Mouse (Mus musculus): Measurements from ENCODE around the gene Cckbr. TPM values are rescaled to one million over a fixed set of nuclear protein-coding genes. Genes with fewer than 3 reads are reported as not detected.
A peak's percentile ranks its signal among the peaks of the same experiment; 100 is the strongest.

Cckbr gene
- polyA plus RNA-seq, 1 experiment from 2014 or later: not detected

DNA sequence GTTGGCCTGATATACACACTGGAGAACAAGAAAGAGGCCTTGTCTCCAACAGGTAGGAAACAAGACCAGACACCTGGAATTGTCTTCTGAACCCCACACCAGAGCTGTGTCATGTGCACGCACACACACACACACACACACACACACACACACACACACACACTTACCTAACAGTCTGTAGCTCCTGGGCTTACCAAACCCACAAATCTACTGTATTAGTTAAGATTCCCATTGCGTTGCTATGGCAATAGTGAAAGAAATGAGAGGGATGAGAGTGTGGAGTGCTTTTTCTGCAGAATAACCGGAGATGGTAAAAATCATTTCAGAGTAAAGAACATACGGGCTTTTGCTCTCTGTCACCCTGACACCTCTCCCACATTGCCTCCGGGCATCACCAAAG is 7.4 kb upstream of the Cckbr start:
- Histone ChIP-seq H3K36me3 (ENCODE audit: control insufficient read depth, insufficient read depth, low read length) (no peaks in the 10 kb centered on the region), H3K27ac (replicated peaks in 1 of 2; ENCODE audit: control insufficient read depth in 1 of 2, insufficient read depth in 1 of 2, low read depth in 2 of 2, low read length in 2 of 2) (no peak overlapping the region), H3K4me2 (ENCODE audit: low read length) (no peak overlapping the region), H3K9ac (ENCODE audit: low read length) (no peak overlapping the region), H3K27me3 (ENCODE audit: control insufficient read depth, insufficient read depth, low read length) (no peaks in the 10 kb centered on the region), H3K4me1 (ENCODE audit: control insufficient read depth in 2 of 2, insufficient read depth in 2 of 2, low read length in 2 of 2) (no peaks in the 10 kb centered on the region), H3K9me3 (ENCODE audit: control insufficient read depth, low read length) (no peaks in the 10 kb centered on the region), H3K4me3 (ENCODE audit: control insufficient read depth in 1 of 2, insufficient read depth in 1 of 2, low read depth in 1 of 2, low read length in 2 of 2) (no peak overlapping the region)
- 83% methylated on average over 5 of the region's 5 CpGs for WGBS
- no peak for ATAC-seq (ENCODE audit: insufficient number of reproducible peaks, insufficient read depth, low FRiP score, low read depth)

DNA sequence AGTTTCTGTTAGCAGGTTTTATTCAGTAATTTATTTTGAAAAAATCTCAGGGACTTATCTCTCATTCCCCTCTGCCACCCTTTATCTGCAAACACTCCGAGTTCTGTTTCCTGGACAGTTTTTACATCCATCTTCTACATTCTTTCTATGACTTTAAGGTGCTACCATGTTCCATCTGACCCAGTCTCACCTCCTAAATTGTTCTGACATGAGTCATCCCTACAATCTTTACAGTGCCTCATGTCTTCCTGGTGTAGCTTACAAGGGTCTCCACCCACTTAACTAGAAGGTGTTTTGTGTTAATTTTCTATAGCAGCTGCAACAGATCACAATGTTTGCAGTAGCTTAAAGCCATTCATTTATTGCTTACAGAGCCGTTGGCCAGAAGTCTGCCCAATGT is 4.6 kb upstream of the Cckbr start:
- H3K4me2 ChIP-seq (ENCODE audit: low read length): no peak overlapping the region
- peaks cover 27% of the 10 kb centered on the region for H3K27me3 ChIP-seq (ENCODE audit: control insufficient read depth, insufficient read depth, low read length)
- H3K9ac ChIP-seq (ENCODE audit: low read length): no peak overlapping the region
- no peaks in the 10 kb centered on the region for H3K9me3 ChIP-seq (ENCODE audit: control insufficient read depth, low read length)
- H3K4me1 ChIP-seq (ENCODE audit: control insufficient read depth in 2 of 2, insufficient read depth in 2 of 2, low read length in 2 of 2): peaks cover 0 to 2% of the 10 kb centered on the region in 2 experiments; a peak in 3 of 4 replicates
- WGBS: 21% methylated on average over 2 of the region's 2 CpGs
- H3K27ac ChIP-seq (replicated peaks in 1 of 2; ENCODE audit: control insufficient read depth in 1 of 2, insufficient read depth in 1 of 2, low read depth in 2 of 2, low read length in 2 of 2): no peak overlapping the region
- ATAC-seq (ENCODE audit: insufficient number of reproducible peaks, insufficient read depth, low FRiP score, low read depth): no peak
- H3K4me3 ChIP-seq (ENCODE audit: control insufficient read depth in 1 of 2, insufficient read depth in 1 of 2, low read depth in 1 of 2, low read length in 2 of 2): no peak overlapping the region
- H3K36me3 ChIP-seq (ENCODE audit: control insufficient read depth, insufficient read depth, low read length): no peaks in the 10 kb centered on the region

DNA sequence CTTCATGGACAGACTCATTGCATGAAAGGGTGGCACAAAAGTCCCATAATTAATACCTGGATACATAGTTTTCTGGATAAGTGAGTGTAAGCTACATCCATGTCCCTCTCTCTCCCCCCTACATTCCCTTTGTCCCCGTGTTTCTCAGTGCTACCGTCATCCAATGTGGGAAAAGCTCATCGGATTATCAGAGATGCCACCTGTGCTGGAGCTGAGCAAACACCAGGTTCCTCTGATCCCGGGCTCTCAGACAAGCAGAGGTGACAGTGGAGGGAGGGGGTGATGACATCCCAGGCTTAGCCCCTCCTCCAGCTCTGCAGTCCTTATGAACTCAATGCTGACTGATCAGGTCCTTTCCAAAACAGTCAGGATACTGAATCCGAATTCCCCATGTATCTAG is 1.2 kb upstream of the Cckbr start:
- no peak overlapping the region for H3K27ac ChIP-seq (replicated peaks in 1 of 2; ENCODE audit: control insufficient read depth in 1 of 2, insufficient read depth in 1 of 2, low read depth in 2 of 2, low read length in 2 of 2)
- H3K27me3 ChIP-seq (ENCODE audit: control insufficient read depth, insufficient read depth, low read length): peaks cover 45% of the 10 kb centered on the region
- no peak for ATAC-seq (ENCODE audit: insufficient number of reproducible peaks, insufficient read depth, low FRiP score, low read depth)
- no peaks in the 10 kb centered on the region for H3K36me3 ChIP-seq (ENCODE audit: control insufficient read depth, insufficient read depth, low read length)
- H3K4me3 ChIP-seq (ENCODE audit: control insufficient read depth in 1 of 2, insufficient read depth in 1 of 2, low read depth in 1 of 2, low read length in 2 of 2): no peak overlapping the region
- no peak overlapping the region for H3K4me2 ChIP-seq (ENCODE audit: low read length)
- no peaks in the 10 kb centered on the region for H3K9me3 ChIP-seq (ENCODE audit: control insufficient read depth, low read length)
- no peak overlapping the region for H3K9ac ChIP-seq (ENCODE audit: low read length)
- H3K4me1 ChIP-seq (ENCODE audit: control insufficient read depth in 2 of 2, insufficient read depth in 2 of 2, low read length in 2 of 2): peaks cover 0 to 5% of the 10 kb centered on the region in 2 experiments; a peak in 3 of 4 replicates
- 19% methylated on average over 5 of the region's 5 CpGs for WGBS

DNA sequence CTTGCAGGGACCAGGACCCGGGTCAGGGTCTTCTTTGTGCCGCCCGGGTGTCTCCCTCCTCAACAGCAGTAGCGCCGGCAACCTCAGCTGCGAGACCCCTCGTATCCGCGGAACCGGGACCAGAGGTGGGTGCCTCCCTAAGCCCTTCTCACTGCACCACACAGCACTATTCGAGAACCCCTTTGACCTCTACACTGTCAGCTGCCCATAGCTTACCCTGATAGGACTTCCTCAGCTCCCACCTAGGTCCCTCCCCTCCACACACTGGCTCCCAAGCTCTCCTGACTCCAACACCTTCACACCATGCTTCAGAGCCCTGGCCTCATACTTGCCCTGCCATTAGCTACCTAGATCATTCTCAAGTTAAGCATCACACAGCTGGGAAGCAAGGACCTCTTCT is 520 bp downstream of the Cckbr start:
- ATAC-seq (ENCODE audit: insufficient number of reproducible peaks, insufficient read depth, low FRiP score, low read depth): no peak
- 12% methylated on average over 10 of the region's 11 CpGs for WGBS
- Histone ChIP-seq H3K4me2 (ENCODE audit: low read length) (peak overlapping the region; percentile 70), H3K4me1 (ENCODE audit: control insufficient read depth in 2 of 2, insufficient read depth in 2 of 2, low read length in 2 of 2) (peaks cover 0 to 5% of the 10 kb centered on the region in 2 experiments; a peak in 3 of 4 replicates), H3K27ac (replicated peaks in 1 of 2; ENCODE audit: control insufficient read depth in 1 of 2, insufficient read depth in 1 of 2, low read depth in 2 of 2, low read length in 2 of 2) (no peak overlapping the region), H3K36me3 (ENCODE audit: control insufficient read depth, insufficient read depth, low read length) (no peaks in the 10 kb centered on the region), H3K9me3 (ENCODE audit: control insufficient read depth, low read length) (no peaks in the 10 kb centered on the region), H3K9ac (ENCODE audit: low read length) (peak overlapping the region; percentile 54), H3K4me3 (ENCODE audit: control insufficient read depth in 1 of 2, insufficient read depth in 1 of 2, low read depth in 1 of 2, low read length in 2 of 2) (peak overlapping the region; percentile 35 to 38), H3K27me3 (ENCODE audit: control insufficient read depth, insufficient read depth, low read length) (peaks cover 45% of the 10 kb centered on the region)

DNA sequence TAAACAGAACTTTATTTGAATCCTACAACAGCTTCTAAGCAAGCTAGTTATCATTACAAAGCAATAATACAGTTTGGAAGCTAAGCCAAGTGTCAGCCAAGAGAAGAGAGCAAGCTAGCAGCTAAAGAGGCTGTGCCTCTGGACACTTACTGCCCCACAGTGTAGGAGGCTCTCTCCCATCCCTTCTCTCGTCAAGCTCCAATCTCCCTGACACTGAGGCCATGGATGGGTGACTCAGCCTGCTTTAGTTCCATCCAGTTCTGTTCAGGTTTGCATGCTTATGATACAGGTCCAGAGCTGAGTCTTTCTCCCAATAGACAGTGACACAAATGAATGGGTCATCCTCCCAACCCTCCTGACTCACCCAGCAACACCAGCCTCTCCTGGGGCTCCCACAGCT is 6.5 kb downstream of the Cckbr start:
- ATAC-seq (ENCODE audit: insufficient number of reproducible peaks, insufficient read depth, low FRiP score, low read depth): no peak
- H3K9ac ChIP-seq (ENCODE audit: low read length): no peak overlapping the region
- no peaks in the 10 kb centered on the region for H3K4me1 ChIP-seq (ENCODE audit: control insufficient read depth in 2 of 2, insufficient read depth in 2 of 2, low read length in 2 of 2)
- H3K4me3 ChIP-seq (ENCODE audit: control insufficient read depth in 1 of 2, insufficient read depth in 1 of 2, low read depth in 1 of 2, low read length in 2 of 2): no peak overlapping the region
- H3K4me2 ChIP-seq (ENCODE audit: low read length): no peak overlapping the region
- H3K9me3 ChIP-seq (ENCODE audit: control insufficient read depth, low read length): no peaks in the 10 kb centered on the region
- no peak overlapping the region for H3K27ac ChIP-seq (replicated peaks in 1 of 2; ENCODE audit: control insufficient read depth in 1 of 2, insufficient read depth in 1 of 2, low read depth in 2 of 2, low read length in 2 of 2)
- WGBS: 23% methylated on average over 1 of the region's 1 CpGs
- H3K27me3 ChIP-seq (ENCODE audit: control insufficient read depth, insufficient read depth, low read length): peaks cover 9% of the 10 kb centered on the region; the same call in 1 of the 2 replicates
- H3K36me3 ChIP-seq (ENCODE audit: control insufficient read depth, insufficient read depth, low read length): no peaks in the 10 kb centered on the region

DNA sequence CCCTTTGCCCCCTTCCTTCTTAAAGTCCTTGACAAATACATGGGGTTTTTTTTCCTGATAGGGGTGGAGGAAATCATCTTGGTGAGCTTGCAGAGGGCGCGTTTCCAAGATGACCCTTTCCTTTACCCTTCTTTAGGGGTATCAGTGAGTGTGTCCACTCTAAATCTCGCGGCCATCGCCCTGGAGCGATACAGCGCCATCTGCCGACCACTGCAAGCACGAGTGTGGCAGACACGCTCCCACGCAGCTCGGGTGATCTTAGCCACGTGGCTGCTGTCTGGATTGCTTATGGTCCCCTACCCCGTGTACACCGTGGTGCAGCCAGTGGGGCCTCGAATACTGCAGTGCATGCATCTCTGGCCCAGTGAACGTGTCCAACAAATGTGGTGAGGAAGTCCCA is 8.3 kb downstream of the Cckbr start:
- H3K27me3 ChIP-seq (ENCODE audit: control insufficient read depth, insufficient read depth, low read length): peaks cover 4% of the 10 kb centered on the region; the same call in 1 of the 2 replicates
- no peaks in the 10 kb centered on the region for H3K9me3 ChIP-seq (ENCODE audit: control insufficient read depth, low read length)
- no peaks in the 10 kb centered on the region for H3K36me3 ChIP-seq (ENCODE audit: control insufficient read depth, insufficient read depth, low read length)
- no peak overlapping the region for H3K4me3 ChIP-seq (ENCODE audit: control insufficient read depth in 1 of 2, insufficient read depth in 1 of 2, low read depth in 1 of 2, low read length in 2 of 2)
- no peak overlapping the region for H3K4me2 ChIP-seq (ENCODE audit: low read length)
- no peak overlapping the region for H3K9ac ChIP-seq (ENCODE audit: low read length)
- H3K27ac ChIP-seq (replicated peaks in 1 of 2; ENCODE audit: control insufficient read depth in 1 of 2, insufficient read depth in 1 of 2, low read depth in 2 of 2, low read length in 2 of 2): no peak overlapping the region
- peaks cover 7 to 8% of the 10 kb centered on the region in 2 experiments; a peak in 3 of 4 replicates for H3K4me1 ChIP-seq (ENCODE audit: control insufficient read depth in 2 of 2, insufficient read depth in 2 of 2, low read length in 2 of 2)
- whole genome bisulfite sequencing: 73% methylated on average over 16 of the region's 17 CpGs
- no peak for ATAC-seq (ENCODE audit: insufficient number of reproducible peaks, insufficient read depth, low FRiP score, low read depth)

DNA sequence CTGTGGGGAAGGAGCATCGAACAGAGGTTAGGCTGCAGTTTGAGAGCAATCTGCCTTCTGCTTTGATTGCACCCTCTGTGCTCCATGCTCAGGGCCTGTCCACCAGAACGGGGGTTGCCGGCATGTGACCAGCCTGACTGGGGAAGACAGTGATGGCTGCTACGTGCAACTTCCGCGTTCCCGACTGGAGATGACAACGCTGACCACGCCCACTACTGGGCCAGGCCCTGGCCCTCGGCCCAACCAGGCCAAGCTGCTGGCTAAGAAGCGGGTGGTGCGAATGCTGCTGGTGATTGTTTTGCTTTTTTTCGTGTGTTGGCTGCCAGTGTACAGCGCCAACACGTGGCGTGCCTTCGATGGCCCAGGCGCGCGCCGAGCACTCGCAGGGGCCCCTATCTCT is 9.3 kb downstream of the Cckbr start:
- H3K9me3 ChIP-seq (ENCODE audit: control insufficient read depth, low read length): no peaks in the 10 kb centered on the region
- no peak overlapping the region for H3K4me3 ChIP-seq (ENCODE audit: control insufficient read depth in 1 of 2, insufficient read depth in 1 of 2, low read depth in 1 of 2, low read length in 2 of 2)
- no peaks in the 10 kb centered on the region for H3K27me3 ChIP-seq (ENCODE audit: control insufficient read depth, insufficient read depth, low read length)
- peaks cover 7 to 8% of the 10 kb centered on the region in 2 experiments; a peak in 3 of 4 replicates for H3K4me1 ChIP-seq (ENCODE audit: control insufficient read depth in 2 of 2, insufficient read depth in 2 of 2, low read length in 2 of 2)
- 74% methylated on average over 22 of the region's 22 CpGs for WGBS
- H3K36me3 ChIP-seq (ENCODE audit: control insufficient read depth, insufficient read depth, low read length): no peaks in the 10 kb centered on the region
- H3K27ac ChIP-seq (replicated peaks in 1 of 2; ENCODE audit: control insufficient read depth in 1 of 2, insufficient read depth in 1 of 2, low read depth in 2 of 2, low read length in 2 of 2): no peak overlapping the region
- no peak overlapping the region for H3K9ac ChIP-seq (ENCODE audit: low read length)
- H3K4me2 ChIP-seq (ENCODE audit: low read length): no peak overlapping the region
- ATAC-seq (ENCODE audit: insufficient number of reproducible peaks, insufficient read depth, low FRiP score, low read depth): no peak; the same call in 1 of the 2 replicates
